Mouse (Mus musculus) adipose tissue, adult 10 weeks (tissue): Measurements from ENCODE around the gene Atp5b. TPM values are rescaled to one million over a fixed set of nuclear protein-coding genes. Genes with fewer than 3 reads are reported as not detected.

ENCODE experiments used
- polyA plus RNA-seq: library from polyadenylated mRNA; stranded (reverse); fragments of 350-450 nt; fragmentation: Illumina TruSeq; extraction: RNeasy Lipid Tissue Mini Kit (QIAGEN cat#74804); gene quantifications from one replicate; pipeline ENCODE4 v1.2.3, GENCODE M21; 2014; ENCODE audit warnings: low read depth, low replicate concordance

Atp5b gene
- 972 TPM for polyA plus RNA-seq

DNA sequence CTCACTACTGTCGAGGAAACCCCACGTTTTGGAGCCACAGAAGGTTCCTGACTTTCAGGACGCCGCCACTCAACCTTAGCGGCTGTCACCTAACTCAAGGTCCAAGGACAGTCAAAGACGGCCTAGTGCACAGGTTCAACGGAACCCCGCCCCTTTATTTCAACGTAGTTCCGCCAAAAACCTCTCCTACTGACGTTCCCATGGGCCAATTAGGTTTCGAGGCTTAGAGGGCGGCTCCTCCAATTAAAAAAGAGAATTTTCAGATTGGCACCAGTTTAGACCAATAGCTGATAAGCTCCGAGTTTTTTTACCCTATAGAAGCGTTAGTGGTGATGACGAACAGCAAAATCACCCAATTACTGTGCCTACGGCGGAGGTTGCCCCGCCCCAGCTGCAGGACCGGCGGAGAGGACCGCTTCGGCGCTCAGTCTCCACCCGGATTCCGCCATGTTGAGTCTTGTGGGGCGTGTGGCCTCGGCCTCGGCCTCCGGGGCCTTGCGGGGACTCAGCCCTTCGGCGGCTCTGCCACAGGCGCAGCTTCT lies at the start of gene Atp5b:
TSS of gene Atp5b (plus strand) at position 394 of the 542 bp plus-strand sequence.

DNA sequence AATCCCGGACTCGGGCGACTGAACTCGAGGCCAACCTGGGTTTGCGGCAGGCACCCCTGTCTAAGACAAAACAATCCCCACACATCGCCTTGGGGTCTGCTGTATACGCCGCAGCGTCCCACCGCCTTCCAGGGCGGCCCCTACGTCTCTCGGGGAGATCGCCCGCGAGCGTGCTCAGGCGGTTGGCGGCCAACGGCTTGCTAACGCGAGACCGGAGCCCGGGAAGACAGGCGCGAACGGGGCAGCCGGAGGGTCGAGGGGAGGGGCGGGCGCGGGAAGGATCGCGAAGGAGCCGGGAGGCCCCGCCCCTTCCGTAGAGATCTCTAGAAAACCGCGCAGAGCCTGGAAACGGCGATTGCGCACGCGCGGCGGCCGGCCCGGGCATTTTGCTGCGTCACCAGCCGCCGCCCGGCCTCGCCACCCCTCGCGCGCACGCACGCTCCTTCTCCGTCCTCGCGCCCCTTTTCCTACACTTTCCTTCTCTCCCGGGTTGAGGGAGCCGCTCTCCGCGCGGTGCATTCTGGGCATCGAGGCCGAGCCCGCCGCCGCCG lies 24.4 kb upstream of the Atp5b start, which contains the start of gene Ptges3:
TSS of gene Ptges3 (plus strand) at position 354 of the 551 bp plus-strand sequence.

DNA sequence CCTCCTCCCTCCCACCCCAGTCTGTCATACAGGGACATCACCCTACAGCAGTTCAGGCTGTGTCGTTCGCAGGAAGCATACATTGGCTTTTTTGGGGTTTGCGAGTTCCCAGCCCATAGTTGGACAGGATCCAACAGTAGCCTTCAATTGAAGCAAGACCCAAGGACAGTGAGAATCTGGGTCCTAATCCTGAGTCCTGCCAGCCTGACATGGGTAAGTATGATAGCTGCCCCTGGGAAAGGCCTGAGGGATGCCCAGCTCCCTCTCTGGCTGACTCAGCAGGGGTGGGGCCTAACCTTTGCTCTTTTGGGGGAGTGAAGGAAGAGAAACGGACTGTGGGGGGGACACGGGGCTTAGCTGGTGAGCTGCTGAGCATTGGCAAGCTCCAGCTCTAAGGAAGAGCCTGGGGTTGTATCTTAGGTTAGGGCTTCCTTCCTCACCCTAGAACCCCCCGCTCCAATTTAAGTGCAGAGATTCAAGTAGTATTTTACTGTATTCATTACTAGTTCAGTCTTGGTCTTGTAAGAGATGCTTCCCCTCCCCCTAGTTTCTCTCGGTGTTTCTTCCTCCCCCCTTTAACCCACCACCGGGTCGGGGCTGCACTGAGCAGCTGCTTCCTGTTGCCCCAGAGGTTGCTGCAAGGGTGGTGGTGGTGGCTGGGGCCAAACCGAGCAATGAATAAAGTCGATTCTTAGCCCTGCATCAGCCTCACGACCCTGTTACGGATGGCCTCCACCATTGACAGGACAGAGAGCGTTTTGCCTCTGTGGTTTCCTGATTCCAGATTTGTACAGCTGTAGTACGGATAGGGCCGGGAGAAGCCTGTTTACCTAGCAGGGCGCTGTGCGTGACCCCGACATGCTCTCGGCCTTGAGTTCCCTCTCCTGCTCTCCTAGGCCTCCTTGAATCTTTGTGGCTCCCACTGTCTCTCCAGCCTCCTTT lies 8.8 kb downstream of the Atp5b start, which contains the start of gene Baz2a:
TSS of gene Baz2a (plus strand) at position 14 of the 942 bp plus-strand sequence.

Other genes starting within 250 kb of the Atp5b start
- gene Rdh19, start 233.3 kb upstream of the Atp5b start, polyA plus RNA-seq = not detected
- gene Rdh16f2, start 216.8 kb upstream of the Atp5b start, polyA plus RNA-seq = not detected
- gene Rdh7, start 194.5 kb upstream of the Atp5b start, polyA plus RNA-seq = 0.42 TPM
- not detected for gene Sdr9c7, start 184.8 kb upstream of the Atp5b start, polyA plus RNA-seq
- gene Hsd17b6, start 75.7 kb upstream of the Atp5b start, polyA plus RNA-seq = not detected
- gene Prim1, start 68.1 kb upstream of the Atp5b start, polyA plus RNA-seq = 7.3 TPM
- gene Naca, start 47.7 kb upstream of the Atp5b start, polyA plus RNA-seq = 744 TPM
- 84.8 TPM for gene Ptges3, start 24.3 kb upstream of the Atp5b start, polyA plus RNA-seq
- 33.2 TPM for gene Baz2a, start 8.3 kb downstream of the Atp5b start, polyA plus RNA-seq
- gene Rbms2, start 97.0 kb downstream of the Atp5b start, polyA plus RNA-seq = 87.6 TPM
- gene Gls2, start 111.2 kb downstream of the Atp5b start, polyA plus RNA-seq = 0.81 TPM
- 9.3 TPM for gene Spryd4, start 128.5 kb downstream of the Atp5b start, polyA plus RNA-seq
- gene Mip, start 142.6 kb downstream of the Atp5b start, polyA plus RNA-seq = not detected
- gene Timeless, start 148.8 kb downstream of the Atp5b start, polyA plus RNA-seq = 5.1 TPM
- gene Apon, start 170.8 kb downstream of the Atp5b start, polyA plus RNA-seq = not detected
- not detected for gene Apof, start 185.4 kb downstream of the Atp5b start, polyA plus RNA-seq
- 29.3 TPM for gene Stat2, start 187.3 kb downstream of the Atp5b start, polyA plus RNA-seq
- 0.52 TPM for gene Il23a, start 215.5 kb downstream of the Atp5b start, polyA plus RNA-seq
- 18.7 TPM for gene Pan2, start 220.1 kb downstream of the Atp5b start, polyA plus RNA-seq
- gene Cnpy2, start 239.2 kb downstream of the Atp5b start, polyA plus RNA-seq = 146 TPM